Mouse (Mus musculus) testis, adult 2 months (tissue): ENCODE measurements around the gene Mipol1.

Source experiments
- CTCF ChIP-seq: fragments of 200-500 bp; IDR thresholded peaks from 2 replicates; pipeline ENCODE4 v1.5.1; 2012; ENCODE audit warnings: low read depth, mild to moderate bottlenecking, inconsistent platforms, low read length, moderate library complexity; ENCODE audit not compliant: control insufficient read depth, insufficient read depth, insufficient replicate concordance
- POLR2A ChIP-seq: fragments of 200-500 bp; IDR thresholded peaks from 2 replicates; pipeline ENCODE4 v1.6.1; 2012; ENCODE audit warnings: low read depth, mild to moderate bottlenecking, inconsistent platforms, low read length, moderate library complexity; ENCODE audit not compliant: control insufficient read depth

DNA sequence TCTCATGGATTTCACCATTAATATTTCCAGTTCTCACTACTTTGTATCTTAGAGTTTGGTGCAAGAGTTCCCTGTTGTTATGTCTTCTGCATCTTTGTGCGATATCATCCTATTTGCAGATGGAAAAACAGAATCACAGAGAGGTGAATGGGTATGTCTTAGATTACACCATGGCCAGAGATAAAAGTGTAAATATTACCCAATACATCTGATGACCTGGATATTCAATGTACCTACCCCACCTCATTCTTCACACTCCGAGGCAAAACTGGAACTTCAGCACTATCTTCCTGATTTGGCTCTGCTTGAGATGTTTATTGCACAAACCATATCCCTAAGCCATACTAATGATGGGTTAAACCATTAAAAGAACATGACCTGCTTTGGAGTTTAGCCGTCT is 198.0 kb downstream of the Mipol1 start:
- TF ChIP-seq CTCF = no peak
- TF ChIP-seq POLR2A = no peak
